Mouse (Mus musculus): ENCODE results near the gene Mrps33. TPM values are rescaled to one million over a fixed set of nuclear protein-coding genes. Genes with fewer than 3 reads are reported as not detected.

Mrps33 gene
- total RNA-seq (2017): 24.4 and 62.5 TPM in 2 replicates

DNA sequence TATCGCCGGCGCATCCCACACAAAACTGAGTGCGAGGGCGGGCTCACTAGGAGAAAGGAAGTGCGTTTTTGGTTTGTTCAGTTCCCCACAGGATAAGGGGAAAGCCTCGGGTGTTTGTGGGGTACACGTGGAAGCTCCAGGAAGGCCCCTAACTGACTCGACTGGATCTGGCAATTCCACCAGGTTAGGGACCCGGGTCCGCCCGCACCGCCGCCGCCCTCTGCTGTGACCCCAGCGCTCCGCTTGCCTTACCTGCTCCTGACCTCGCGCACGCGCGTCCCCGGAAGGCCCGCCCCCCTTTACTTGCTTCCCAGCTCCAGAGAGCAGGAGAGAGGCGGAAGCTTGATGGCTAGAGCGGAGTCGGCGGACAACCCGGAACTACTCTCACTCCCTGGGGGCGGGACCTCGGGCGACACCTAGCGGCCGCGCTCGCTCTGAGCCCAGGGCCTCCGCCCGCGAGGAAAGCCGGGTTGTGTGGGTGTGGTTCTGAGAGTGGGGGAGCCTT is at the start of gene Mrps33:
Gene Mrps33 (minus strand): TSS at position 377 of the 505 bp plus-strand sequence.
- ATAC-seq (replicated peaks; ENCODE audit: low read depth, poor library complexity, severe bottlenecking): peak; percentile 99

DNA sequence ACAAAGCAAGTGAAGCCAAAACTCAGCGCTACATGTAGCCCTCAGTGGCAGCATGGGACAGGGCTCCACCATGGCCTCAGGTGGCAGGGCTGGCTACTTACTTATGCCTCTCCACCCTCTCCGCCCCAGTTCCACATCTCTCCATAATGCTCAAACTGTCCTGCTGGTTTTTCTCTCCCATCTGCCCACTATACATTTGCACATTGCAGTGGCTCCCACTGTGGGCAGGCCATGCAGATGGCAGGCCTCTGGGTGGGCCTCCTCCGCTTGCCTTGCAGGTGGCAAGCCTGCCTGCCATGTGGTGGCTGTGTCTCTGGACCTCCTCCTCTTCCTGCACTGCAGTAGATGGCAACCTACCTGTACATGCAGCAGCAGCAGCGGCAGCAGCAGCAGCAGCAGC is 38.9 kb upstream of the Mrps33 start:
- no peak for ATAC-seq (replicated peaks; ENCODE audit: low read depth, poor library complexity, severe bottlenecking)

DNA sequence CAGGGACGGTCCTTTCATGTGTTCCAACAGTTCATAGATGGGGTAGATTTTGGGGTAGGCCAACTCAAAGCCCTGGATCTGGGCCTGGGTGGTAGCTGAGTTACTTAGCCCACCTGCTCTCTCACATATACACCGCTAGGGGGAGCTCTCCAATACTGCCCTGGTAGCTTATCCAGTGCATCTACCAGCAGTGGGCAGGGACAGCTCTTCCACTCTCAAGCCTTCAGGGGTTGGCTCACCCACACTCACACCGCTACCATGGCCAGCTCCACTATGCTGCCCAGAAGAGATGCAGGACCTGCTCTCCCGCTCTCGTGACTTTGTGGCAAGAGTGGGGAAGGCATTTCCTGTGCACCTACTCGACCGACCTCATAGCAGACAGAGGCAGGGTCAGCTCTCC is 38.0 kb upstream of the Mrps33 start:
- ATAC-seq (replicated peaks; ENCODE audit: low read depth, poor library complexity, severe bottlenecking): peak; percentile 65

DNA sequence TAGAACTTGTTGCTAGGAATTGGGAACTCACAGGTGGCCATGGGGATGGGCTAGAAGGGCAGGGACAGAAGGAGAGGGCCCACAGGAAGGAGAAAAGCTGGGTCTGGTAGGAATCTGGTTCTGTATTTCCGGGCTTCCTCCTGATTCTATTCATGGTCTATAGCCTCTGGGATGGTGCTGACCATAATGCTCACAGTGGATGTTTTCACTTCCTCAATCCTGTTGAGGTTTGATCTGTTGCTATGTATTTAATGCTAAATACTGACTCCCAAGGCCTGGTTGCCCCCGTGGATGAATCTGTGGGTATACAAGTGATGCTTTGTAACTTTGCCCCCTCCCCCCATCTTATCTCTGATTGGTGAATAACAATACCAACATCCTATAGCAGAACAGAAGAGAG is 36.8 kb upstream of the Mrps33 start:
- ATAC-seq (replicated peaks; ENCODE audit: low read depth, poor library complexity, severe bottlenecking): peak; percentile 42; the same call in 1 of the 2 replicates

DNA sequence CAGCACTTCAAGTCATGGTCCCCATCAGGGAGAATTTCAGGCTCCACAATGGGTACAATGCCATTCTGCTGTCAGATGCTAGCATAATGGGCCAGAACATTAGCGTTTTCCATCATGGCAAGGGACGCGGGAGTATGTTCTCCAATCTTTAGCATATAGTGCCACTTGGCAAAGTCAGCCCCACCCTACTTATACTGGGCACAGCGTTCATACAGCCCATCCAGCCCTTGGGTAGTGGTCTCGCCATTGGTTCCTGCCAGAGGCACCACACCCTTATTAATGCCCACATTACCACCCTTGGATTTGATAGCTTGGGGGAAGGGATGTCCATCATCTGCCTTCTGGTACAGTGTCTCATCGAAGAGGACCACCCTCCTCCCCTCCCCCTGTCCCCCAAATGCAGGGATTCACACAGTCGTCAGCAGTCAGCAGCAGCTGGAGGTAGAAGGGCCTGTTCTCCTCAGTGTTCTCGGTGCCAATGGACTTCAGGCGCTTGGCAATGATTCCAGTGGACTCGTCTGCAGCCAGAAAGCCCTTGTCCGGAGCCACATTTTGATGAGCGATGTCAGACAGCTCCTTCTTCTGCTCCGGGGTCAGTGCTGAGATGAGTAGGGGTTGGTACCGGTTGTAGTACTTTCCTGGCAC is 33.0 kb upstream of the Mrps33 start:
- no peak for ATAC-seq (replicated peaks; ENCODE audit: low read depth, poor library complexity, severe bottlenecking)

DNA sequence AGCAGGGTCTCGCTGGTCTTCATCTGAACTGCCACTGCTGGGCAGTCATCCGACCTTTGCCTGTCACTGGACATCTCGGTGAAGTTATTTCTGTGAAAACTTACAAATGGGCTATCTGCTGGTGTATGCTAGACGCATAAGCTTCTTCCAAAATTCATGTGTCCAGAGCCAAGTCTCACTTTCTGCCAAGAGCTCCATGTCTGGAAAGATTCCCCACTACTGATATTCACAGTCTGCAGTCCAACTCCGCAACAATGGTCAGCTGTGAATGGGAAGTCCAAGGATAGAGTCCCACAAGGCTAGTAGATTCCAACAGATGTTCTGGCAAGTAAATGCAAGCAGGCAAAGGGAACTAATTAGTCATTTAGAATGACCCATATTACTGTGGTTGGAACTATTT is 17.9 kb upstream of the Mrps33 start:
- ATAC-seq (replicated peaks; ENCODE audit: low read depth, poor library complexity, severe bottlenecking): no peak

DNA sequence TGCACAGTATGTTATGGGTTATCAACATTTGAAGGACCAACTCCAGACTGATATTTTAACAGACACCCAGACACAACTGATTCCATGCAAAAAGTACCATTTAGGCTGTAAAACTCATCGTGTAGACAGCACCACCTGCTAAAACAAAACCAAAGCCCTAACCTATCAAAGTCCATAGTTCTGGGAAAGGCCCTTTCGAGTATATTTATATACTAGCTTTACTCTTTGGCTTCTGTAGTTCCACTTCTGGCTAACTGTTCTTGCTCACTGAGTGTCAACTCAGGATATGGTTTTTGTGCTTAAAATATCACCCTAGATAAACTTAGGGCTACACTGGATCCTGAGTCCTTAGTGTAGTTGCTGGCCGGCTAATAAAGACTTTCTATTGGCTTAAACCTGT is 10.5 kb upstream of the Mrps33 start:
- ATAC-seq (replicated peaks; ENCODE audit: low read depth, poor library complexity, severe bottlenecking): no peak

DNA sequence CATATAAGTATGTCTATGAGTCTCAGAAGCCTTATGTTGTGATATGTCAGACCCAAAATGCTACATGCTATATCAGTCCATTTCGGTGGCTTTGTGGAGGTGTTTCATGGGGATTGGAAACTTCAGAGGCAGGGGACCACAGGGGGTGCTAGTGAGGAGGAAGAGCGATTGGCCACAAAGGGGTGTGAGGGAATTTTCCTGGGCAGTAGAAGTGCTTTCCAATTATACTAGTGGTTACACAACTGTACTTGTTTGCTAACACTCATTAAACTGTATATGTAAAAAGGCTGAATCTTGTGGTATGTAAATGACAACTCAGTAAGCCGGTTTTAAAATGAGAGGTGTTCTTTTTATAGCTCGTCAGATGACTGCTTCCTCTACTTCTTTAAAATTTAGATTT is 8.1 kb upstream of the Mrps33 start:
- no peak for ATAC-seq (replicated peaks; ENCODE audit: low read depth, poor library complexity, severe bottlenecking)

DNA sequence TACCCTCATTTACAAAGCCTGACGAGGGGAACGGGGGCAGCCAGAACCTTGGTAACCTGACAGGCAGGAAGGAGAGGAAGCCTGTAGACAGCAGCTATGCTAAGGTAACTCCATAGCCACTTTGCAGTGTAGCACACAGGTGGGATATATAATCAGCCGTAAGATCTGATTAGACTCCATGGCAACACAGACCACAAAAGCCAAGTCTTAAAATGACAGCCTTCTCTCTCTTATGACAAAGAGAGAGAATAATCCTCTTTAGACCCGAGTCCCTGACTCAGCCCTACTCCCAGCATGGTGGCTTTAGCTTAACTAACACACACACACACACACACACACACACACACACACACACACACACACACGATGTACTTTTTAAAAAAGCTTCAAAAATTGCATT is 2.3 kb downstream of the Mrps33 start:
- ATAC-seq (replicated peaks; ENCODE audit: low read depth, poor library complexity, severe bottlenecking): no peak

DNA sequence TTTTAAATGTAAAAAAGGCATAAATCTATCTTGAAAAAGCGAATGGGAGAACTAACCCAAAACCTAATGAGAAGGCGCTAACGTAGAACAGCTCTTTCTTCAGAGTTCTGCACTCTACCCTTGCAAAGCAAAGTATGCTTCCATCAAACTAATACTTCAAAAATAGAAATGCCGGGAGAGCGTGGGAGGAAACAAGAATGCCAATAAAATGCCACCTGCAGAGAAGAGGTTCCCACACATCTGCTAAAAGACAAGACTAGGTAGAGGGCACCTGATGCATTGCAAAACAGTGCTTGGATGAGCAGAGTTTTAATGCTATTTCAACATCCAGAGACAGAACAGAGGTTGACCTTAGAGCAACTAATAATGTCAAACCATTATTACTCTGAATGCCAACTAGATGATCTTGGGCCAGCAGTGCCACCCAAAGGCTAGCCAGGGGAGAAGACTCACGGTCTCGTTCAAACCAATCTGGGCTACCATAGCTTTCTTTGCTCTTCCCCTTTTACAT is 3.7 kb downstream of the Mrps33 start:
- no peak for ATAC-seq (replicated peaks; ENCODE audit: low read depth, poor library complexity, severe bottlenecking)

DNA sequence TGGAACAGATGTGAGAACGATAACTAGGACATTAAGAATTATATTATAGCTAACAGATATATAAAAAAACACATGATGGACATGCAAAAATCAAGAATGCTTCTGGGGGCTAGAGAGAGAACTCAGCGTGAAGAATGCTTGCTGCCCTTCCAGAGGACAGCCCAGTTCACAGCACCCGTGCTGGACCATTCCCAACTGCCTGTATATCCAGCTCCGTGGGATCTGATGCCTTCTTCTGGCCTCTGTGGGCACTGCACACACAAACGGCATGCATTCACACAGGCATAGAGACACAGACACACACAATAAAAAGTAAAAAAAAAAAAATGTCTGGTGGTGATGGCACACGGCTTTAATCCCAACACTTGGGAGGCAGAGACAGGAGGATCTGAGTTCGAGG is 4.5 kb downstream of the Mrps33 start:
- ATAC-seq (replicated peaks; ENCODE audit: low read depth, poor library complexity, severe bottlenecking): no peak

DNA sequence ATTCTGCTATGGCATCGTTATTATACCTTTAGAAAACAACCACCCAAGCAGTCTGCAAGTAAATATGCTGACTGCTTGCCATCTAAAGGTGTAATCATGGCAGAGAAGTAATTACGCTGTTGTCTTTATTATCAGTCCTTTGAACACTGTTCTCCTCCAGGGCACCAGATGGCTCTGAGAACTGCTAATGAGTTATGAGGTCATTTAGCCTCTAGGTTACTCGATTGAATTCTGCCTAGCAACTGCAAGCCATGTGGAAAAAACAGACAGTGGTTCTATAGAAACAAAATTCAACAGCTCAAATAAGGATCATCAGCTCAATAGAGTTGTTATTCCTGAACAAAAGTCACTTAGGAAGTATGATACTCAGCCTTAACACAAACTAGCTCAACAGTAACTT is 4.9 kb downstream of the Mrps33 start:
- no peak for ATAC-seq (replicated peaks; ENCODE audit: low read depth, poor library complexity, severe bottlenecking)

DNA sequence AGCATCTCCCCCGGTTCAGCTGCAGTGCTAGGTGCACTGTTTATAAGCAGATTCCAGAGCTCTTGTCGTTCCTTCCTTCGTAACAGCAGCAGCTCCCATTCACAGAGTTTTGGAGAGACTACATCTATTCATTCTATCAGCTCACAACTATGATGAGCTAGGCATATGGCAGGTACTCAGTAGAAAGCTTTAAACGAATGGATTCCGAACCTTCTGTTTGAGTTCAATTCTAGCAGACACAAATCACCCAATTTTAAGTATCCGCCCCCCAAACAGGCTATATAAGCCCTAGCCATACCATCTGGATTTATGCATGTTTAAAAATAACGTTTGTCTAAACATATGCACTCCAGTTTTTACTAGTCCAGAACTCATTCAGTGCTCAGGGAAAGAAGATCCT is 9.8 kb downstream of the Mrps33 start:
- ATAC-seq (replicated peaks; ENCODE audit: low read depth, poor library complexity, severe bottlenecking): no peak

DNA sequence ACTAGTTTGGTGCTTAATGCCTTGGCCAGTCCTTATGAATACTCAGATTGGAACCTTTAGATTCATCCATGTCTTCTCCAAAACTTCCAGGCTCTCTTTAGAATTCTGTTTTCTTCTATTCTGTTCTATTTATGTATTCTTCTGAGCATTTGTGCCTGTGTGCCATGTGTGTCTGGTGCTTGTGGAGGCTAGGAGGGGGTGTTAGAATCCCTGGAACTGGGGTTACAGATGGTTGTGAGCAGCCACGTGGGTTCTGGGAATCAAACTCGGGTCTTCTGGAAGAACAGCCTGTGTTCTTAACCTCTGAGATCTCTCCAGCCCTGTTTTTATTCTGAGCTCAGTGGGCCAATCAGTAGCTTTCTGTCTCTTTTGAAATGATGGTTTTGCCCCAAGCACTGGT is 13.7 kb downstream of the Mrps33 start:
- ATAC-seq (replicated peaks; ENCODE audit: low read depth, poor library complexity, severe bottlenecking): no peak

DNA sequence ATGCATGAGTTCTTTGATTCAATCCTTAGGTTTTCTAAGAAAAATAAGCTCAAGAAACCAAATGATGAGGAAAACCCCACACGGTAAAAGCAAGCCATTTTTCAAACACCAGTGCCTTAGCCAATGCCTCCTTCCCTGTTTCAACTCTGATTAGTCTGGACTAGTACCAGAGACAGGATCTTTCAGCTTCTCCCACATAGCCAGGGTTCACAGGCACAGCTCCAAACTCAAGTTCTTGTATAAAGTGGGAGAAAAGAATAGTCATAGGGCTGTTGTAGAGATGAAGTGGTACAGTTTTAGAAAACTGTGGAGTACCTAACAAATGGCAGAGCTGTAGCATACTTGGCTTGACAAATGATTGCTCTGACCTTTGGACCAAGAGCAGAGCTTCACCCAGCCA is 14.6 kb downstream of the Mrps33 start:
- ATAC-seq (replicated peaks; ENCODE audit: low read depth, poor library complexity, severe bottlenecking): no peak

DNA sequence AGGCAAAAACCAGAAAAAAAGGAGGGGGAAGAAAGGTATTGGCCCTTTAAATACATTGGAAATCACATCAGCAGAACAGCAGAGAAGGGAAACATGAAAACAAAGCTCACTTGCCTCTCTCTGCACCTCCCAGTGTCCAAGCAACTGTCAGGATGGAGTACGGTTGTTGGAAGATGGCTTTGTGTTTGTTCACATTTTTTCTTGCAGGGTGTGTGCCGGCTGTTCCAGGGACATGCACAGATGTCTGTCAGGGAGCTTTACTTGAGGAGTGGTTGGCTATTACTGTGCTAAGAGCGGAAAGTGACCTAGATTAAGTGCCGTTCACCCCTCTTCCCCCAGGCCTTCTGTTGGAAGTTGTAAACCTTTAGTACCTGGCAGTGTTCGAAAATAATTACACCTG is 19.0 kb downstream of the Mrps33 start:
- no peak for ATAC-seq (replicated peaks; ENCODE audit: low read depth, poor library complexity, severe bottlenecking)

DNA sequence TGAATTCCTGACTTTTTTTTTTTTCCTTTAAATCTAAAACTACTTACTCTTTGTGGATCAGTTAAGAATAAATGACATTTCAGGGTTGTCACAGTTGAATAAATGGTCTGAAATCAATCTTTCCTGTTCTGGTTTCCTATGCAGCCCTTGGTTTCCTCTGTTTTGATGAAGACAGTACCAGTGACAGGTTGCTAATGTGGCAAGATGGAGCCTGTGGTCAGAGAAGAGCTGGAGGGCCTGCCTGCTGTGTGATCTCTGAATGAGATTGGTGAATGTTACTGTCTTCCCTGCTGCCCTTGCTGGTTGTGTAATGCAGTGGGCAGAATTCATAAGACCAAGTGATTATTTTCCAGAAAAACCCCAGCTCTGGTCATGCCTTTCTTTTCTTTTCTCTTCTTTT is 22.4 kb downstream of the Mrps33 start:
- ATAC-seq (replicated peaks; ENCODE audit: low read depth, poor library complexity, severe bottlenecking): peak; percentile 99

DNA sequence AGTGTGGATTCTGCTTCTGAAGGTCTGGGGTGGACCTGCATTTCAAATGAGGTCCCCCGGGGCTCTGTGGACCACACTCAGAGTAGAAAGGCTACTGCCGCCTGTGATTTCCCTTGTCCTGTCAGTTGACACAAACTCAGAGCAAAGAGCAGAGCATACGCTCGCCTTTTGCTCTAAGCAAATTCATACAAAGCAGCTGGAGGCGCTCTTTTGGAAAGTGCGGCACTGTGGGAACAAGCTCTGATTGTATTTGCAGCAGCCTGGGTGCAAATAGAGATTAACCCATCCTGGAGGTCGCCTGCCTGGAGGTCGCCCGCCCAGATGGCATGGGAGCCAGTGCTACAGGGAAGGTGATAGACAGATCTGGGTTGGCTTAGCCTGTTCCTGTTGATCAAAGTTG is 23.0 kb downstream of the Mrps33 start:
- no peak for ATAC-seq (replicated peaks; ENCODE audit: low read depth, poor library complexity, severe bottlenecking)

DNA sequence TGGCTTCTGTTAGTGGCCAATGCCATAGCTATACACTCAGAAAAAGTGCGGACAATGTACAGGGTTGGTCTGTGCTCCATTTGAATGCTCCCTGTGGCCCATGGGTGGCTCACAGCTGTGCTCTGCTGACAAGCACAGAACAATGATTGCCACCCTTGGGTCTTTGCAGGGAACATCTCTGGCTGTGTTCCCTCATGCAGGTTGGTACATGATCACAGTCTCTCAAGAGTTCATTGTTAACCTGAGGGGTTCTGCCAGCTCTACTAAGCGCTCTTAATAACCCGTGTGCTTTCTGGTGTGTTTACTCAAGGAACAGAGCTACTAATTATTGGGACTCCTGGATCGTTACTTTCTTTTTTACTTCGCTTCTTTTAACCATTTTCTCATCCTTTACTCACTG is 24.8 kb downstream of the Mrps33 start:
- ATAC-seq (replicated peaks; ENCODE audit: low read depth, poor library complexity, severe bottlenecking): no peak

DNA sequence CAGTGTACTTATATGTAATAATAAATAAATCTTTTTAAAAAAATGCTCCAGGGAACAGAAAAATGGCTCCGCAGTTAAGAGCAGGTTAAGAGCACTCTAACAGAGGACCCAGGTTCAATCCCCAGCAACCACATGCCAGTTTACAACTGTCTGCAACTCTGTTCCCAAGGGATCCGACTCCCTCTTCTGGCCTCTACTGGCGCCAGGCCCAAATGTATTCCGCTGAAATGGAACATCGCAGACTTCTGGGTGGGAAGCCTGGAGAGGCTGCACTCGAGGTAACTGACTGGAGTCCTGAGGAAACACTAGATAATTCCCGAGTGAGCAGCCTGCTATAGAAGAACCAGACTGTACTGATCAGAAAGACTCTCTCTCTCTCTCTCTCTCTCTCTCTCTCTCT is 27.3 kb downstream of the Mrps33 start:
- ATAC-seq (replicated peaks; ENCODE audit: low read depth, poor library complexity, severe bottlenecking): no peak

DNA sequence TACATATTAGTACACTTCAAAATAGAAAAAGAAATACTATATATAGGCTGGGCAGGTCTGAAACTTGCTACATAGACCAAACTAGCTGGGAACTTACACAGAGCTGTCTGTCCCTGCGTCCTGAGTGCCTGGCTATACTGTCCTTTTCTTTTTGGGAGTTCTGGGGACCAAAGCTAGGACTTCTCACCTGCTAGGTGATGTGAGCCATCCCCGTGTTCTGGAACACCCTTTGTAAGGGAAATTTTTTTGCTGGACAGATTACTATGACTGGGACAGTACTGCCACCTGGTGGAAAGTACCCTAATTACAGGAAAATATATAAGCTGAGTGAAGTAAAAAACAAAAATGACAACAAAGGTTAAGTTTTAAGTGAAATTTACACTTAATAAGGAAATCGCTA is 28.2 kb downstream of the Mrps33 start:
- peak; percentile 50 for ATAC-seq (replicated peaks; ENCODE audit: low read depth, poor library complexity, severe bottlenecking)
